Mouse (Mus musculus) heart, postnatal 36 days (tissue): ENCODE measurements at regions not wholly inside any gene's neighbourhood (a gene's known extent, or its start where the extent isn't known, plus 50 kb on each side); places are given as distances from the start of the nearest gene placed in this dataset.

ENCODE experiments used
- DNase-seq, 2 experiments: peaks; one replicate each; pipeline ENCODE4 v3.0.0; 2021 to 2022
- intact Hi-C: fragments of 180-260 bp; cut with DNase I; formaldehyde crosslinking; loops from one replicate; pipeline ENCODE4 v1.15.1; 2025

- intact Hi-C loops = no loop called here
- no peak for DNase-seq
These were observed 766.8 kb downstream of the Tmem114 start for GRCm38 (mm10) chr16:7658133-7658532.

- no peak for DNase-seq
These were observed 770.5 kb downstream of the Tmem114 start for GRCm38 (mm10) chr16:7654451-7654850.

GRCm38 (mm10) chr16:7649771-7650170, 775.2 kb downstream of the Tmem114 start:
- intact Hi-C loops = no loop called here
- DNase-seq = no peak

More at GRCm38 (mm10) chr16:7654451-7654850, 770.5 kb downstream of the Tmem114 start:
- intact Hi-C loops = no loop called here

GRCm38 (mm10) chr16:7647275-7647926, 777.5 kb downstream of the Tmem114 start:
- intact Hi-C loops = no loop called here
- DNase-seq = no peak

- intact Hi-C loops = no loop called here
- no peak for DNase-seq
These were observed 780.6 kb downstream of the Tmem114 start for GRCm38 (mm10) chr16:7644363-7644762.

GRCm38 (mm10) chr16:7638955-7639755, 785.8 kb downstream of the Tmem114 start:
- no peak for DNase-seq
- intact Hi-C loops = no loop called here

- intact Hi-C loops = no loop called here
- DNase-seq = no peak
These were observed 786.9 kb downstream of the Tmem114 start for GRCm38 (mm10) chr16:7637993-7638392.

GRCm38 (mm10) chr16:7637121-7637700, 787.7 kb downstream of the Tmem114 start:
- intact Hi-C loops = no loop called here
- DNase-seq = no peak

GRCm38 (mm10) chr16:7636326-7636725, 788.6 kb downstream of the Tmem114 start:
- DNase-seq = no peak
- intact Hi-C loops = no loop called here

- intact Hi-C loops = no loop called here
- DNase-seq = no peak
These were observed 792.5 kb downstream of the Tmem114 start for GRCm38 (mm10) chr16:7632474-7632873.

- intact Hi-C loops = no loop called here
- no peak for DNase-seq
These were observed 796.6 kb downstream of the Tmem114 start for GRCm38 (mm10) chr16:7628351-7628750.

- DNase-seq = no peak
- intact Hi-C loops = no loop called here
These were observed 818.3 kb downstream of the Tmem114 start for GRCm38 (mm10) chr16:7606602-7607001.

- no peak for DNase-seq
- intact Hi-C loops = no loop called here
These were observed 822.5 kb downstream of the Tmem114 start for GRCm38 (mm10) chr16:7602428-7602827.

GRCm38 (mm10) chr16:7574879-7575278, 850.1 kb downstream of the Tmem114 start:
- intact Hi-C loops = no loop called here
- peak in 1 of 2 experiments; percentile 11 for DNase-seq

GRCm38 (mm10) chr16:7560841-7561240, 864.1 kb downstream of the Tmem114 start:
- intact Hi-C loops = no loop called here
- DNase-seq = peak; percentile 42 to 55

- intact Hi-C loops = no loop called here
- DNase-seq = no peak
These were observed 865.8 kb downstream of the Tmem114 start for GRCm38 (mm10) chr16:7559177-7559576.

GRCm38 (mm10) chr16:7558637-7559036, 866.3 kb downstream of the Tmem114 start:
- no peak for DNase-seq
- intact Hi-C loops = no loop called here

- intact Hi-C loops = no loop called here
- peak in 1 of 2 experiments; percentile 7 for DNase-seq
These were observed 869.0 kb downstream of the Tmem114 start for GRCm38 (mm10) chr16:7555911-7556310.

GRCm38 (mm10) chr16:7549568-7549967, 875.4 kb downstream of the Tmem114 start:
- intact Hi-C loops = no loop called here
- DNase-seq = no peak

GRCm38 (mm10) chr16:7544067-7544466, 880.9 kb downstream of the Tmem114 start:
- intact Hi-C loops = no loop called here
- no peak for DNase-seq

- intact Hi-C loops = no loop called here
- no peak for DNase-seq
These were observed 895.1 kb downstream of the Tmem114 start for GRCm38 (mm10) chr16:7529811-7530210.

- DNase-seq = no peak
- intact Hi-C loops = no loop called here
These were observed 896.0 kb downstream of the Tmem114 start for GRCm38 (mm10) chr16:7528963-7529362.
